Mouse (Mus musculus) frontal cortex, postnatal 25 days (tissue): Measurements from ENCODE around the gene Fgfr2.

Source experiments
- DNase-seq, 2 experiments: peaks; one replicate each; pipeline ENCODE4 v3.0.0; 2022; ENCODE audit warnings: low spot score in 2 of 2

The Fgfr2 gene

DNA sequence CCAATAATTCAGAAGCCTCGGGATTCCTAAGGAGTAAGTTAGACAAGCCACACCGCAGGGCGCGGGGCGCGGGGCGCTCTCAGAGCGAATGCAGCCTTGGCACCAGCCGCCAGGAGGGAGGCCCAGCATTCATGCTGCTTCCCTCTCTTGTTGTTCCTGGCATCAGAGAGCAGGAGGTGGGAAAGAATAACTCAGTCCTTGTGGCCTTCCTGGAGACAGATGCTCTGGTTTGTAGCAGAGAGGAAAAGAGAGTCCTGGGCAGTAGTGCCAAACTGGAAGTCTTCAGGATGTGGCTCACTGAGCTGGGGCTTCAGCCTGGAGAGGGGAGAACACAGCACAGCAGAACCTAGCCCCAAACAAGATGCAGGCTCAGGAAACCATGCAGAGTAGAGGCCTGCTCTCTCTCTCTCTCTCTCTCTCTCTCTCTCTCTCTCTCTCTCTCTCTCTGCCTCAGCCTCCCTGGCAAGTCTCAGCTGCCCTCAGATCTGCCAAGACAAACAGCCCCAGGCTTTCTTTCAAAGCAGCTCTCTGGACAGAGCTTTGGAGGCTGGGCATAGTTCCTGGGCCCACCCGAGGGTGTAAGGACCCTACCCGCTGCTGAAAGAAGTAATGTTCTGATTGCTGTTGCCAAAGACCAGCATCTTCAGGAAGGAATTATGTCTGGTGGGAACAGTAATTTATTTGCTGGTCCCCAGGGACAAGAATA, 2790.5 kb downstream of the Fgfr2 start:
- no peak for DNase-seq

DNA sequence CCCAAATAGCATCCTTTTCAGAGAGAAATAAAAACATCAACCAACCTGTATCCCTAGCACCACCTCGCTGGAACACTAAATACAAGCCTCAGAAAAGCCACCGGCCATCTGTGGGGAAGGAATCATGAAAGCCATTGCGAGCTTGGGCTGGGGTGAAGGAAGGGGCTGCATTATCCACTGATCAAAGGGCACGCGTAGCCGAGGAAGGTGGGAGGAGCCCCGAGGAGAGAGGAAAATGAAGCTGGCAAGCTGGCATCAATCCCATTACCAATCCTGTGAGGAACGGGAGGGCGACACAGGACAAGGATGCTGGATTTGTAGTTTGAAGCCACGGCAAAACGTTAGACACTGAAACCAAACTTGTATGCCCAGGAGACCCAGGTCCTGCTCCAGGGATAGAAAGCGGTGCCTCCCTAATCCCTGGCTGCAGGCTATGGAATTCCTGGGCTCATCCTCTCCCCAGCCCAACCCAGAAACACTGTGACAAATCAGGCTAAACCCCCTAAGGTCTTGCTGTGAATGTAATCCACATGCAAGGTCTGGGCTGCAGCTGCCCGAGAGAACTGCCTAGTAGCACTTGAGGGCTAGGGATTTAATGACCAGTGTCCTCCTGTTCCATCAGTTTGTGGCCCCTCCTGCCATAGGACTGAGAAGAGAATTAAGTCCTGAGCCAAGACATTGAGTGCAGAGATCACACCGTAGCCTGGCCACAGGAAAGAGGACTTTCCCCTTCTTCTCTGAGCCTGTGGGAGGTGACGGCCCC, 2795.4 kb downstream of the Fgfr2 start:
- DNase-seq, result no peak

DNA sequence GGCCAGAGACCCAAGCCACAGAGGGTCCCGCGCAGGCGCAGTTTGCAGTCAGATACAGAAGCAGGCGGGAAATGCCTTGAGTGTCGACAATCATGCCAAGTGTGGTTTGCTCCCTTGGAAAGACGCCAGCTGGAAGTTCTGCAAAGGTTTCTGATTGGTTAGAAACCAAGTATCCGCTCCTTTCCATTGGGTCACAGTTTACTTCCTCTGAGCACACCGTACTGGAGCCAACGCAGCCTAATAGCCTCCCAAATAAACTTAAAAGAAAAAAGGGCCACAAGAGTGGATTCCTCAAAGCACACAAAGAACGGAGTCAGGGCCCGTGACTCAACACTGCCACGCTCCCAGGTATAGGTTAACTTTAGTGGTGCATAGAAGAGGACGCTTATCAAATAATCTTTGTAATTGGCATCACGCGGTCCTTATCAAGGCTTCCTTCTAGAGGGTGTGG, 2797.1 kb downstream of the Fgfr2 start:
- DNase-seq, result no peak

DNA sequence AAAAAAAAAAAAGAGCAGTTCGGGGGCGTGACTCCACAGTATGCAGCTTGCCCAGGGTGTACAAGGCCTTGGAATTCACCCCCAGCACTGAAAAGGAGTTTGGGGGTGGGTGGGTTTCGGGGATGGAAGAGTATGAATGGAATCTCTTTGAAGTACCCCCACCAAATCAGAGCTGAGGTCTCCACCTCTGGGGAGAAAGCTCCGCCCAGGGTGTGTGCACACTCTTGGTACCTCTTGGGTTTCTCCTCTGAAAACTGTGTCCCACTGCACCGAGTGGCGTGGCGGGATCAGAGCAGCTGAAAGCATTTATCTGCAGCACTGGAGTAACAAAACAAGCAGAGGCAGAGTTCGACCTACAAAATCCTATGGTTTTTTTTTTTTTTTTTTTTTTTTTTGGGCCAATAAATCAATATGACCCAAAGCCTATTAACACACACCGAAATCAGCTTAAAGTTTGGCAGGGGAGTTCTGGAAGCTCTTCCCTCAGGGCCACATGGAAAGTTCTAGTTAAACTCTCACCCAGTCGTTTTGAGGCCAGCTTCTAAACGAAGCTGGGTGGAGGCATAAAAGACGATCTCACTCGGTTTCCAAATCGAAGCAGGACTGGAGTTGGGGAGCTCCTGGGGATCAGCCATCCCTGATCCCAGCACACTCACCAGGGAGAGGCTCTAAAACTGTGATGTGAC, 2798.3 kb downstream of the Fgfr2 start:
- DNase-seq, result no peak

DNA sequence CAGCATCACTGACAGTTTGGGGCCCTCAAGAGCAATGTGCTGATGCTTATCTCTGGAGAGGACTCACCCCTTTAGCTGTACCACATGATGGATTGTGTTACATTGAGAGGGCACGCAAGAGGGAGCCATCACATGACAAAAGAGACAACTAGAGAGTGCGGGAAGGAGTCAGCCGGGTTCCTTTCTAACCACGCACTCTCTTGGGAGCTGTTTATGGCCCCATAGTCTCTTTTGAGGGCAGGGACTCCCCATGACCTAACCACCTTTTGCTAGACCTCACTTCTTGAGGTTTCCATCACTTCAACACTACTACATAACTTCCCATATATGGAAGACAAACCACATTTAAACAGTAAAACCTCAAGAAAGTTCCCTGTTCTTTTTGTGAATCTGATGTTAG, 2799.4 kb downstream of the Fgfr2 start:
- no peak for DNase-seq

DNA sequence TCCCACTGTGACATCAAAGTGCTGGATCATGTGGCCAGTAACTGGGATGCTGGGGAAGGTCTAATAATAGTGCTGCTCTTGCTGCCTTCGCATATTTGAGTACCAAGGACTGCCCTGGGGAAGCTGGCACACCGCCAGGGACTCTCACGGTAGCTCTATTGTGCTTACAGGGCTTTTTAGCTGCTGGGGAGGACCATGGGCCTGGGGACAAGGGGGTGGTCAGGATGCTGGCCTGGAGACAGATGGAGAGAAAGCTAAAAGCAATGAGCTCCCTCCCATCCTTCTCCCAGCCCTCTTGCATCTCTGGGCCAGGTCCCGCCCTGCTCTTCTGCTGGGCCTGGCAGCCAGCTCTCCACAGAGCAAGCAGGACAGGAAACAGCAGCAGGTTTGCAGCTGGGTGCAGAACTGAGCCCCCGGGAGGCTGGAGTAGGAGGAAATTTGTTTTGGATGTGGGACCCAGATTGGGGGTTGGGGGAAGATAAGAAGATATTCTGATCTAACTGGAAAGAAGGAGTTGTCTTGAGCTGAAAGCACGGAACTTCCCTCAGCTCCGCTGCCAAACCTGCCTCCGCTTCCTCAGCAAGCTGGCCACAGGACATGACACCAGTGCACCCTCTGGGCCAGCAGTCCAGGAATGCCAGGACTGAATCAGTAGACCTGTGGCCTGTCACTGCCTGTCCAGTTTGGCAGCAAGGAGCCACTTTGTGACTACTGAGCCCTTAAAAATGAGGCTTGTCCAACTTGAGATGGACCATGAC, 2803.2 kb downstream of the Fgfr2 start:
- peak; percentile 4 to 18 for DNase-seq

DNA sequence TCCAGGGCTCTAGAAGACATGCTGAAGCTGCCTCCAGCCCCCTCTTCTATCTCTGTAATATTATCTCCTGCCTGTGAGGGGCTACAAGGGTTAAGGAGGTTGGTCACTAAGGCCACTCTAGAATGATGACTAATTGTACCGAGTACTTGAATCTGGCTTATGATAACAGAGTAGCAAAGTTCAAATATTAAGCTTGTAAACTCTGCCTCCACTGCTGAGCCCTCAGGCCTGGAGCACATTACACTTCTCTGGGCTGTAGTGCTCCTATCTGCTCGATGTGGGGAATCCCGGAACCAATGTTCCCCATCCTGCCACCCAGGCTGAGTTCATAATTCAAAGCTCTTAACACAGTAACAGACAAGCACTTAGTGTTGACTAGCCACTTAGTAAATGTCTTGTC, 2806.9 kb downstream of the Fgfr2 start:
- no peak for DNase-seq

DNA sequence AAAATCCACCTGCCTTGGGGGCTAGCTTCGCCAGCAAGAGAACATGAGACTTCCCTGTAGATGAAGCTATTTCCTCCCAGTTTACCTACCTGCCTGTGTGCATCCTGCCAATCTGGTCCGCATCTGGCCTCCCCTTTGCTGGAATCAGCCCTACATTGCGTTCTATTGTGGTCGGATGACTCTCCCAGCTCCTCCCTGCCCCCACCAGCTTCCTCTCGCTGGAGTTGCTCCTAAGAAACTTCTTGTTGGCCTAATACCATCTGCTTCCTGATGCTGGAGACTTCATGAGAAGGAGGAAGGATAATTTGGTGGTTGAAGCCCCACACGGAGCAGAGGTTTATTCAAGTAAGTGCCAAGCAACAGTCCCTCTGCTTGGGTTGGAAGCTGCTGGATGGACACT, 2807.9 kb downstream of the Fgfr2 start:
- no peak for DNase-seq

DNA sequence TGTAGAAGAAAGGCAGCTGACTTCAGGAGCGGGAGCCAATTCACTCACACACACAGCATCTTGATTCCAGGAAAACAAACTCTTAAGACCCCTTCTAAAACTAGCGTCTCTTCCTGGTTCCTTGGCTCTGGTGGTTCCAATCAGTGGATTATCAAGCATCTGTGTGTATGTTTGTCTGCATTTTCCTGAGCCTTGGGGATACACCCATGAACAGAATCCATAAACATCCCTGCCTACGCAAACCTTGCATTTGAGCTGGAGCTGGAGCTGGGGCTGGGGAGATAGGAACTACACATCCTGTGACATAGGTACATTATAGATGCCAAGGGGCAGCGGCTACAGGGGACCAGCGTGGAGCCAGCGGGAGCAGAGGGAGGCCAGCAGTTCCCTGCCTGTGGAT, 2808.5 kb downstream of the Fgfr2 start:
- DNase-seq, result no peak

DNA sequence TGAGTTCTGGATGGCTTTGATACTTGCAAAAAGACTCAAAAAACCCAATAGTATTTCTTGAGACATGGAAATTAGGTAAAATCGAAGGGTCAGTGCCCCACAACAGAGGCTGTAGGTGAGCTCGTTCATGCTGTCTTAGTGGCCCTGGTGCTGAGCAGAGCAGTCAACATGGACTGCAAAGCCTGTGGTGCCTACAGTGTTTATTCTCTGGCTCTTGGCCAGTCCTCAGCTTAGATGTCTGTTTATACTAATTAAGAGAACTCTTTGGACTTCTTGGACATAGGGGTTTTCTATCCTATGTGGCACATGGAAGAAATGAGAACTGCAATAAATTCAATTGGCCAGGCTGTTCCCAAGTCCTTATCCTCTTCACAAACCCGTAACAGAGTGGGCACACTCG, 2811.8 kb downstream of the Fgfr2 start:
- no peak for DNase-seq

DNA sequence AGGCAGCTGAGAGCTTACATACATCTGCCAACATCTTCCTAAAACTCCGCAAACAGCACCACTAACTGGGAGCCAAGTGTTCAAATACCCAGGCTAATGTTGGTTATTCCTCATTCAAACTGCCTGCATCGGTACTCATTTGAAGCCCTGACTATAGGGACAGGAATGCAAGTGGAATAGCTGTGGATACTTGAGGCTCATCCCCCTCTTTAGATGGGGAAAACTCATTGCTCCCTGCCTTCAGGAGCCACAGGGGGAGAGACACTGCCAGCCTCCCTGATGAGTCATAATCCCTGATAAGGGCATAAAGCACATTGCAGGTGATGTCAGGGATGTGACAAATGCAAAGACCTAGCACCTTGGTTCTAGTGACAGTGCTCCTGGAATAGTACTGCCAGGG, 2814.0 kb downstream of the Fgfr2 start:
- no peak for DNase-seq

DNA sequence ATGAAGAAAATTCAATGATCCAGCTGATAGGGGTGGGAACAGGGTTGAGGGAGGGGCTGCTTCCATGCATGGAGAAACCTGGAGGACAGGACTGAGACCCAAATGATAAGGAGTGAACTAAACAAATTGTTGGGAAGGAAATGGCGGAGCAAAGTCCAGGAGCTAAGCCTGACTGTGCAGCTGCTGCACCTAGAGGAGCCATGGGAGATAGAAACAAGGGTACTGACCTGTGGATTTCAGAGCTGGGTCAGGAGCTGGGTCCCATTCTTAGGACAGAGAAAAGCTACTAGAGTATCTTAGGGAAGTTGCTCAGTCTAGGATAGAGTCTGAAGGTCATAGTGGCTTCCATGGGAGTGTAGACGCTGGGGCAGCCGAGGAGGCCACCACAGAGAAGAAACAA, 2816.1 kb downstream of the Fgfr2 start:
- no peak for DNase-seq

DNA sequence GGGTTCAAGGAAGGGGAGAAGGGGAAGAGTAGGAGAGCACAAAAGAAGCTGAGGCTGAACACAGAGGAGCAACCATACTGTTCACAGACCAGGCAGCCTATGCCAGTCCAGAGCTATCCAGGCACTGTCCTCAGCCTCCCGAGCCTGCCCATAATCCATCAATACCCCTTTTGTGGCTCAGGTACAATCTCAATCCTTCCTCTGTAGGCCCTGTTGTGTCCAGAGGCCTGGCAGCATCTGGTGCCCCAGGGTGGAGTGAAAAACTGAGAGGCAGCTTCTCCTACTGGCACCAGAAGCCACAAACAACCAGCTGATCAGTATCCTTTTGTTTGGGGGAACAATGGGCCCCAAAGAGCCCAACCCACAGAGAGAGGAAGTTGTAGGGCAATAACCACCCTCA, 2818.5 kb downstream of the Fgfr2 start:
- DNase-seq, result no peak

DNA sequence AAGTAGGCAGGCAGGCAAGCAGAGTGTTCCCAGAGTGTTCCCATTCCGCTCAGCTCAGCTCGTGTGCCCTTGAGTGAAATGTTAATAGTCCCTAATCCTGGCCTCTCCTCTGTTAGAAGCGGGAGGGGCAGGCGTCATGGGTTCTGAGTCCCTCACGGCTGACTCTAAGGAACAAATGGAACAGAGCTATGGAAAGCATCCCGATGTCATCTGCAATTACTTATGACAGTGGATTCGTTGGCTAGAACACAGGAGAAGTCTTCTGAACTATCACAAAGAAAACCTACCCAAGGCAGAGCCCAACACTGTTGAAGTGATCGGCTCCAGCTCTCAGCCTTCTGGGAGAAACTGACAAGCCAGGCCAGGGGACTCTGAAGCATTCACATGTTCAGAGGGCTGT, 2819.7 kb downstream of the Fgfr2 start:
- no peak for DNase-seq

DNA sequence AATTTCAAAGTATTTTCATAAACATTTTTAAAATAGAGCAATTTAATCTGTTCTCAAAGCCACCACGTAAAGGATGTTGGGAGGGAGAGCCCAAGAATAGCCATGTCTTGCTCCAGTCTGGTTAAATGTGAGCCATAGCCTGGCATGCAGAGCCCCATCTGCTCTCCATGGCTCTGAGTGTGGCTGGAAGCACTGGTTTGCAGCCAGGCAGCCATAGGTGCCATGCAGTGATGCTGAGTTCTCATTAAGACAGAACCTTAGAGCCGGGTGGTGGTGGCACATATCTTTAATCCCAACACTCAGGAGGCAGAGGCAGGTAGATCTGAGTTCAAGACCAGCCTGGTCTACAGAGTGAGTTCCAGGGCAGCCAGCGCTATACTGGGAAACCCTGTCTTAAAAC, 2822.5 kb downstream of the Fgfr2 start:
- no peak for DNase-seq

DNA sequence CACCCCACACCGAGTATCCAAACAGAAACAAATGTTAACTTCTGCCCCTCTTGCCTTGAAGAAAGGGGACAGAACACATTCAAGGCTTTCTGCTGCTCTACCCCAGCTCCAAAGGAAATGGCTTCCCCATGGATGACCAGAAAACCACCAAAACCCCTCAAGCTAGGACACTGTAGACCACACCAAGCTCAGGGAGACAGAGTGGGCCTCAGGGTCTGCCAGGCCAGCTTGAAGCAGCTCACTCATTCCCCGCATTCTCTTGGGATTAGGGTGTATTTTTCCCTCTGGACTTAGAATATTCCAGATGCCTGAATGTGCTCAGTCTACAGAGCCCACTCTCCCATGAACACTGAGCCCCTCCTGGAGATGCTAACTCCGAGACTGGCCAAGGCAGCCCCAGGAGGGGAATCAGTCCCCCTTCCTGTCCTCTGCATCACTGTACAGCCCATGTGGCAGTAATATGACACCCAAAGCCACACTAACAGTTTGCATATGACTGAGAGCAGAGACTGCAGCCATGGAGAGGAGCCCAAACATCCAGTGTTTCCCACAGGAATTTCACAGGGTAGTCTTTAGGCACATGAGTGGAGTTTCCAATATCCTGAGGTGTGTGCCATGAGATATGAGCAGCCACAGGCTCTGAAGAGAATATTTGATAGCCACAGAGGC, 2824.1 kb downstream of the Fgfr2 start:
- DNase-seq, result no peak

DNA sequence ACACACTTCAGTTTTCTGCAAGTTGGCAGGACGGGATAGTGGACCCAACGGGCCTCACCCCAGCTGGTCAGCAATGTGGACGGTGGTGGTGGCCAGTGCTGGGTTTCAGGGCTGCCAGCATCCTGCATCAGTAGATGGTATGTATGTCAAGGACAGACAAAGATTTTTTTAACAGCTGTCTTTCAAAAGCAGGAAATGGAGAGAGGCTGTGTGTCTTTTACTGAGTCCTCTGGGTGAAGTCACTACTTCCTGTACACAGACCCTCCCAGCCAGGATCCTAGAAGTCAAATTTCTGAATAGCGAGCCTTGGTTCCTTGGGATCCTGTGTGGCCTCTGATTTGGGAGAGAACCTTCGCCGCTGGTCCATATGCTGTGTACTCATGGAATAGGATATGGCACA, 2832.0 kb downstream of the Fgfr2 start:
- no peak for DNase-seq

DNA sequence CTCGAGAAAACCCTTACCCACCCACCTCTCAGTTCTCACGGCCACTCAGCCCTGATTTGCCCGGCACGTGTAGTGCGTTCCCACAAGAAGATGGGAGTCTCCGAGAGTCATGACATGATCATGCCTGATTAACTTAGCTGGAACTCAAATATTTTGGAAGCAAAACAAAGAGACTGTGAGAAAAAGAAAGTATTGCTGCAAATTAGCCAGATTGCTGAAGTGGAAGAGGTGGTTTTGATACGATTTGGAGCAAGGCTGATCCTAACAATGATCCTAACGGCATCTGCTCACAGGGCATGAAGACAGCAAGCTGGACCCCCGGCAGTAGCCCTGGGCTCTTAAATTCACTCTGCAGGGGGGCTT, 2833.7 kb downstream of the Fgfr2 start:
- no peak for DNase-seq

DNA sequence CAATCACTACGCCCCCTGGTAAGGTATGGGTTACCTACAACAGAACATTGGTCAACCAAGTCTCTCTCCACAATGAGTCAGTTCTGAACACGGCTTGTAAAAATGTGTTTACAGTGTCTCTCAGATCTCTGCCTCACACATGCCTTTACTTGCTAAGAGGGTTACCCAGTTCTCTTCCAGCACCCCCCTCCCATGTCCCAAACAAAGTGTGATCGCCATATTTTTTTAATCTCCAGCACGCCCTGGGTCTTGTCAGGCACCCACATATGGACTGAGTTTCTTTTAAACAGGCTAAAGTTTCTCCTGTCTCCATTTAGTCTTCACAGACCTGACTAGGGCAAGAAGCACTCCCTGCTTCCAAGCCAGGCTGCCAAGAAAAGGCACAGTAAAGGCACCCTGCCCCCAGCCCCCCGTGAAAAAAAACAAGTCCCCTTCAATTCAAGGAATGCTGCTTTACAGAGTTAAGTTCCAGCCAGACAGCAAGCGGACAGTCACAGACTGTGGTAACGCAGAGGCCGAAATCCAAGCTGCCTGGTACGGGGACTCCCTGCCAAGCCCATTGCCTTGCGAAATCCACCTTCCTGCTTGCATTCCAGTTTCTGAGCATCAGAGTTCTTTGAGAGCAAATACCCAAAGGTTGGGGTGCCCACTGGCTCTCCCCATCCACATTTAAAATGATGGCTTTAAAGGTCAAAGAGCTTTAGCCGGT, 2834.3 kb downstream of the Fgfr2 start:
- no peak for DNase-seq

DNA sequence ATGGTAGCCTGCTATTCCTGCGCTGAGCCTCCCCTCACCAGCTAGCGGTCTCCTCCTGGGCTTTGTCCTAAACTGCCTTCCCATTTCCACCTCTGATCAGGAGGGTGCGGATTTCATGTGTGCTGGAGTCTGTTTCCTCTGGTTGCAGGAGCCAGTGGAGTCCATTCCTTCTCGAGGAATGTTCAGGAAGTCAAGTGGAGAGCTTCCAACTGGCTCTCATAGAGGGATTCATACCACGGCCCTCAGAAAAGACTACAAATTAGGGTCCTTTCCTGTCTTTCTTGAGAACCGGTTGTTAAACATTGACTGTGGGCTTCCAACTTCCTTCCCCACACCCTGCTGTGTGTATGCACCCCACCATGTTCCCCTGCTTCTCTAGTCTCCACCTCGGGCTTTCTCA, 2834.9 kb downstream of the Fgfr2 start:
- DNase-seq, result no peak
